In the genomic region with DNA sequence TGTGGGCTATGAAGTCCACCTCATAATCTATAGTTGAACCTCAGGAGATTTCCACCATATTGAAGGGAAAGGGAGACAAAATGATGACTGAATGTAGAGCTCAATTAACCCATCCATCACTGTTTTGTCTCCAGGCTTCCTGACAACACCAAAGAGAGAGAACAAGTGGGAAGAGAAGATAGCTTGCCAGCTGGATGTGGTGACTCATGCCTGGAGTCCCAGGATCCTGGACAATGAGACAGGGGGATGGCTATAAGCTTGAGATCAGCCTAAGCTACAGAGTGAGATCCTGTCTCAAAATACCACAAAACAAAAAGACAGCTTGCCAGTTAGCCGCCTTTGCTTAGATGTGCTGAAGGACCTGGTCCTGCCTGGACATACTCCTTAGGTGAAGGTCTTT, we compare ENCODE assay signal across 12 mouse cellular contexts.
"Had no signal": no experiment of that assay in that cellular context is flagged by ENCODE, and none has a peak within 500 bp of the region (broad histone marks: within the 10 kb centered on the region; RNA-seq: fewer than 3 reads in every experiment).

No protein-coding gene starts in this region.

- DNase-seq: kidney, adult 11 months; kidney, adult 8-10 months; kidney, postnatal 10 days; kidney, postnatal 36 days; liver; lung, adult 18-20 months; lung, postnatal 10 days; lung, postnatal 36 days; retina, postnatal 1 day; spleen, adult 18-20 months; thymus, adult 18-20 months; thymus, postnatal 36 days had no signal
